Mouse (Mus musculus) neural tube, embryonic 11.5 days (tissue): ENCODE data around the gene Tpsg1. TPM values are rescaled to one million over a fixed set of nuclear protein-coding genes. Genes with fewer than 3 reads are reported as not detected.

Experiments
- ATAC-seq: fragments of 200-750 bp; cut with Nextera tagmentation; 2 replicates; pipeline ENCODE4 v1.8.0; 2017; ENCODE audit warnings: moderate number of reproducible peaks, mild to moderate bottlenecking, moderate TSS enrichment, moderate library complexity; ENCODE audit not compliant: insufficient read depth, low FRiP score, low TSS enrichment
- DNase-seq: peaks from one replicate; pipeline ENCODE4 v3.0.0-alpha.2; 2015; ENCODE audit warnings: low spot score
- H3K27ac ChIP-seq: fragments of 300-500 bp; sonication (generic); 2 replicates; pipeline ENCODE4 v1.5.1; 2014; ENCODE audit warnings: low read depth, mild to moderate bottlenecking, low read length
- H3K27me3 ChIP-seq: fragments of 300-500 bp; sonication (generic); 2 replicates; pipeline ENCODE4 v1.6.1; 2014; ENCODE audit warnings: mild to moderate bottlenecking, low read length, mixed read lengths; ENCODE audit not compliant: control insufficient read depth, insufficient read depth
- H3K36me3 ChIP-seq: fragments of 300-500 bp; sonication (generic); 2 replicates; pipeline ENCODE4 v1.6.1; 2014; ENCODE audit warnings: mild to moderate bottlenecking, low read length, moderate library complexity, mixed read lengths; ENCODE audit not compliant: control insufficient read depth, insufficient read depth
- H3K4me1 ChIP-seq: fragments of 300-500 bp; sonication (generic); 2 replicates; pipeline ENCODE4 v1.6.1; 2014; ENCODE audit warnings: low read length, mixed read lengths; ENCODE audit not compliant: control insufficient read depth, insufficient read depth
- H3K4me2 ChIP-seq: fragments of 300-500 bp; sonication (generic); 2 replicates; pipeline ENCODE4 v1.6.1; 2014; ENCODE audit warnings: low read depth, mild to moderate bottlenecking, moderate library complexity
- H3K4me3 ChIP-seq: fragments of 300-500 bp; sonication (generic); 2 replicates; pipeline ENCODE4 v1.5.1; 2014; ENCODE audit warnings: low read depth, low read length
- H3K9ac ChIP-seq: fragments of 300-500 bp; sonication (generic); 2 replicates; pipeline ENCODE4 v1.6.1; 2014; ENCODE audit warnings: mild to moderate bottlenecking, low read length
- H3K9me3 ChIP-seq: fragments of 300-500 bp; sonication (generic); 2 replicates; pipeline ENCODE4 v1.6.1; 2016; ENCODE audit warnings: low read length; ENCODE audit not compliant: control insufficient read depth
- WGBS: fragments of 180-500 bp; shearing (Covaris S2); extraction: QIAGEN DNeasy Blood & Tissue Kit; methylation state at CpG from one replicate; pipeline ENCODE4 v1.1.7; 2014; 5-methylcytosine and 5-hydroxymethylcytosine counted together
- polyA plus RNA-seq: library from polyadenylated mRNA; unstranded; fragments of >200 nt; fragmentation: Nextera tagmentation; extraction: Ambion mirVana; gene quantifications from 2 replicates; pipeline ENCODE4 v1.2.1, GENCODE M21; 2014

Gene Tpsg1
- polyA plus RNA-seq, 1 experiment from 2014 or later = 0.37 TPM

DNA sequence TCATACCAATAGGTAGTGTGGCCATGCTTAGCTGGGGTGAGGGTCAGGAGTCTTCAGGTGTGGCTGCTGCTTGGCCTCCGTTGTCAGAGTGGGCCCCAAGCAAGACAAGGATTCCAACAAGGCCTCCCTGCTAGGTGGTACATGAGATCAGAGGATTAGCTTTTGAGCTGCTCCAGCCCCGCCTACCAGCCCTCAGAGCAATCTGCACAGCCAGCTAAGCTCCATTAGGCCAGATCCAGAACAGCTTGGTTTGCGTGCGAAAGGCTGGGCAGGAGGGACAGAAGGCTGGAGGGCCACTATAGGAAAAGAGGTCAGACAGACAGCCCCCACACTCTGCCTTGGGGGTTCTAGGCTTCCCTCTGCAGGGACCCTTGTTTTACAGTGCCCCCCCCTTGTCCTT is 32.4 kb downstream of the Tpsg1 start:
- no peak for ATAC-seq
- Histone ChIP-seq H3K27ac (no peak overlapping the region), H3K4me2 (no peak overlapping the region), H3K4me1 (peaks cover 26% of the 10 kb centered on the region), H3K9ac (no peak overlapping the region), H3K4me3 (no peak overlapping the region), H3K36me3 (no peaks in the 10 kb centered on the region), H3K9me3 (no peaks in the 10 kb centered on the region), H3K27me3 (no peaks in the 10 kb centered on the region)
- no peak for DNase-seq
- 48% methylated on average over 4 of the region's 4 CpGs for WGBS

DNA sequence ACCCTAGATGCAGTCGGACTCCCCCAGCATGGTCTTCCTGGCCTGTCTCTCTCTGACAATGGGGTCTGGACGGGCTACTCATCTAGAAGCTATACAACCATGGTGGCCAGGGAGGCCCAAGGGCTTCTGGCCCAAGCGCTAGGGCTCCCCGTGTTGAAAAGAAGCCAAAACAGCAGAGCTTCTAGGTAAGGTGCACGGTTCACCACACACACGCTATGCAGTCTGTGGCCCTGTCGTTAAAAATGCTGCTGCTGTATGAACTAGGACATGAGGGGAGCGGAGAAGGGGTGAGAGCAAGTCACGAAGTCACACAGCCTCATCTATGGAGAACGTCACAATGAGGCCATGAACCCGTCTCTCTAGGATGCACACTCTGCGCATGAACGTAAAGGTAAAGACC is 33.2 kb downstream of the Tpsg1 start:
- Histone ChIP-seq H3K27me3 (no peaks in the 10 kb centered on the region), H3K9me3 (no peaks in the 10 kb centered on the region), H3K4me3 (no peak overlapping the region), H3K27ac (no peak overlapping the region), H3K9ac (no peak overlapping the region), H3K36me3 (no peaks in the 10 kb centered on the region), H3K4me1 (peaks cover 33% of the 10 kb centered on the region), H3K4me2 (no peak overlapping the region)
- DNase-seq = no peak
- 84% methylated on average over 13 of the region's 13 CpGs for WGBS
- no peak for ATAC-seq

DNA sequence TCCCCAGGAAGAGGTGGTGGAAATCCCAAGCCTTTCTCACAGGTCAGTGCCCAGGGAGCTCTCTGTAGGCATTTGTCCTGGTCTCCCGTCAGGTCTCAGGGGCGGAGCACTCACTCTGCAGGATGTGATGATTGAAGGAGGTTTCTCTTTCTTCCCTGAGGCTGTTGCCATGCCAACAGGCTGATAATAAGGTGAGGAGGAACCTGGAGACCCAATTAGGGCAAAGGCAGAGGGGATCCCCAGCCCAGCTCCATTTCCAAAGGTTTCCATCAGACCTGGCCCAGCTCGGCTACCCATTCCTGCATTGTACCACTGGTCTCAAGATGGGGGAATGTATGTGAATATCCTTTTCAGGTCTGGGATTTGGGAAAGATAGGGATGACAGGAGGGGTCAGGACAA is 35.1 kb downstream of the Tpsg1 start:
- no peak for ATAC-seq
- H3K27me3 ChIP-seq = no peaks in the 10 kb centered on the region

DNA sequence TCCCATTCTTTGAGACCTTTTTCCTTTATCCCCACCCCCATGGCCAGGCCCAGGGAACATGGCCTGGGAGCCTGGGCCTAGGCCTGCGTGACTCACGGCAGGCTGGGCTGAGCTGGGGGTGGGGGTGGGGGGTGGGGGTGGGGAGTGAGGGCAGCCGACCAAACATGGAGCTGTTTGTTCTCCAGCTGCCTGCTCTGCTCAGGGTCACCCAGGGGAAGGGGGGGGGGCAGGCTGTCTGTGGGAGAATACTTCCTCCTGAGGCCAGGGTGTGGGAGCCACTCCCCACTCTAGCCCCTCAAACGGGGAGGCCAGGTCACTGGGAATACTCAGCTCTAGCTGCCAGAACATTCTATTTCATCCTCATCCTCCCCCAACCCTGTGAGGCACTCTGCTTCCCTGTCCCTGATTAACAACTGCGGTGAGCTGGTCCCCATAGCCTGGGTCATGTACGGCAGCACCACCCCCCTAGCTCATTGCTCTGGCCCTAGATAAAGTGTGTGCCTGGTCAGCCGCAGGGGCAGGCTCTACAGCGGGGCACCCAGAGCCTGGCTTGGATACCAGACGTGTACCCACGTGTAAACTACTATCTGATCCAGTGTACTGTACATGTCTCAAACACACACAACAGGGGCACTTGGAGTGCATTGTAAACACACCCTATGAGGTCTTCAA is 36.3 kb downstream of the Tpsg1 start:
- no peak for DNase-seq
- Histone ChIP-seq H3K4me1 (peaks cover 38% of the 10 kb centered on the region), H3K27ac (peak overlapping the region; percentile 65), H3K4me3 (no peak overlapping the region), H3K9me3 (no peaks in the 10 kb centered on the region), H3K4me2 (no peak overlapping the region), H3K27me3 (no peaks in the 10 kb centered on the region), H3K9ac (no peak overlapping the region; the same call in 1 of the 2 replicates), H3K36me3 (no peaks in the 10 kb centered on the region)
- ATAC-seq = peak; percentile 32; the same call in 1 of the 2 replicates
- 12% methylated on average over 10 of the region's 10 CpGs for WGBS

More for the DNA sequence above, 35.1 kb downstream of the Tpsg1 start:
- H3K9me3 ChIP-seq = no peaks in the 10 kb centered on the region
- no peak overlapping the region for H3K9ac ChIP-seq
- no peak overlapping the region for H3K4me2 ChIP-seq
- WGBS = 36% methylated on average over 3 of the region's 3 CpGs
- H3K4me3 ChIP-seq = no peak overlapping the region
- DNase-seq = no peak
- no peaks in the 10 kb centered on the region for H3K36me3 ChIP-seq
- H3K4me1 ChIP-seq = peaks cover 38% of the 10 kb centered on the region
- H3K27ac ChIP-seq = no peak overlapping the region

DNA sequence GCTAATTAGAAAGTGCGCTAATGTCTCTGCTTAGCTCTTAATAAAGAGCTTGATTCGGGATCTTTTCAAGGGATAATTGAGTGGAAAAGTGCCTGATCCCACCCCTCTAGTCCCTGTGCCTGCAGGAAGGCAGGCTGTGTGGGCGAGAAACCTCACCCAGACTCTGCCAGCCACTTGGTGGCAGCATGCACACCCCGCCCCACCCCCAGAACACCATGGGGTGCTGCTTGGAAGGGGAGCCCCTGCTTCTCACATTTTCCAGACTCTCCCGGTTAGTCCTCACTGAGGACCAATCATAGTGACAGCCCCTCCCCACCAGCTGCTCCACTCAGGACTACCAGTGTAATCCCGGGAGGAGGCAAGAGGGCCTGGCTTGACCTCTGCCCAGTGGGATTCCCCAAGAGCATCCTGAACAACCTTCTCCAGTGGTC is 37.0 kb downstream of the Tpsg1 start:
- no peaks in the 10 kb centered on the region for H3K27me3 ChIP-seq
- H3K9me3 ChIP-seq = no peaks in the 10 kb centered on the region
- 13% methylated on average over 6 of the region's 6 CpGs for WGBS
- no peak overlapping the region for H3K4me2 ChIP-seq
- H3K4me1 ChIP-seq = peaks cover 42% of the 10 kb centered on the region
- no peak for ATAC-seq
- no peak for DNase-seq
- H3K9ac ChIP-seq = no peak overlapping the region
- H3K36me3 ChIP-seq = no peaks in the 10 kb centered on the region
- peak overlapping the region; percentile 65 for H3K27ac ChIP-seq
- no peak overlapping the region for H3K4me3 ChIP-seq

DNA sequence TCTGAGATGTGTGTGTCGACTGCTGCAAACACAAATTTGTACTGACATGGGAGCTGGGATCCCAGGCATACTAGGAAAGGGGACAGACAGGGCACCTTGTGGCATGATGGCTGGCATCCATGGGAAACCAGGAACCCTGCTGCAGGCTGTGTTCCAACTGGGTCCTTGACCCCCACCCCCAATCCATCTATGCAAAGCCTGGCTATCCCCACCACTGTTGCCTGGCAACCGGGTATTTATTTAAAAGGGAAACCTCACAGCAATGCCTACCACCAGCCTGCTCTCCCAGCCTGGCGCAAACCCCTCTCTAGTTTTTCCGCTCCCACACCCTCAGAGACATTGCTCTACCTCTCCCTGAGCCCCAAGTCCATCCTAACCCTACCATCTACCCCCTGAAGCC is 38.3 kb downstream of the Tpsg1 start:
- Histone ChIP-seq H3K27me3 (no peaks in the 10 kb centered on the region), H3K27ac (no peak overlapping the region), H3K9ac (no peak overlapping the region), H3K4me3 (no peak overlapping the region), H3K36me3 (no peaks in the 10 kb centered on the region), H3K4me2 (no peak overlapping the region), H3K4me1 (peaks cover 43% of the 10 kb centered on the region), H3K9me3 (no peaks in the 10 kb centered on the region)
- ATAC-seq (no peak), DNase-seq (no peak)
- 71% methylated on average over 4 of the region's 4 CpGs for WGBS

DNA sequence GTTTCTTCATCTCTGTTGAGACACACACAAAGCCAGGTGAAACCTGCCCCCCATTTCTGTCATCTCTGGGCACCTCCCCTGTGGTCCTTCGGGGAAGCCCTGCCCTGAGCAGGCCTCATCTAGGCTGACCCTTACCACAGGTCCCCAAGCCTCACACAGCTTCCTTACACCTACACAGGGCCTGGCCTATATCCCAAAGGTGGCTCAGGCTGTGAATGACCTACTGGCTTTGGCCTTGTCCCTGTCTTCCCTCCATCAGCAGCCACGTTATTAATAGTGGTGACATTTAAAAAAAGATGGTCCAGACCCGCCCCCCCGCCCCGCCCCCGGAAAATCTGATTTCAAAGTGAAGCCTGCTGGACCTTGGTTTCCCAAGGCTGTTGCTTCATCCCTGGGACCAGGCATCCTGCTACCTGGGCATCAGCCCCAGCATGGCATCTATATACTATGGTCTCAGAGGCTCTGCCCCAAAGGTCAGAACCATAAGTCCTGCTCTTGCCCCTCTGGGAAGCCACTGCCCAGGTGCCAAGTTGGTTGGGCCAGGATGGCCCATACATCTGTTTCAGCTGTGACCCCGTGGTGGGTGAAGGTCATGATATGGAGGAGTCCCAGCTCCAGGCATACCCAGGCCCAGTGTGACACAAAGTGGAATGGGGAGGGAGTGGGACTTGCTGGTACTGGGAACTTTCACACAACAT is 39.4 kb downstream of the Tpsg1 start:
- H3K4me2 ChIP-seq = no peak overlapping the region
- H3K4me3 ChIP-seq = no peak overlapping the region
- H3K36me3 ChIP-seq = no peaks in the 10 kb centered on the region
- DNase-seq (no peak), ATAC-seq (no peak)
- peaks cover 43% of the 10 kb centered on the region for H3K4me1 ChIP-seq
- H3K9ac ChIP-seq = no peak overlapping the region
- H3K27ac ChIP-seq = no peak overlapping the region
- 82% methylated on average over 7 of the region's 7 CpGs for WGBS
- H3K27me3 ChIP-seq = no peaks in the 10 kb centered on the region
- H3K9me3 ChIP-seq = no peaks in the 10 kb centered on the region

DNA sequence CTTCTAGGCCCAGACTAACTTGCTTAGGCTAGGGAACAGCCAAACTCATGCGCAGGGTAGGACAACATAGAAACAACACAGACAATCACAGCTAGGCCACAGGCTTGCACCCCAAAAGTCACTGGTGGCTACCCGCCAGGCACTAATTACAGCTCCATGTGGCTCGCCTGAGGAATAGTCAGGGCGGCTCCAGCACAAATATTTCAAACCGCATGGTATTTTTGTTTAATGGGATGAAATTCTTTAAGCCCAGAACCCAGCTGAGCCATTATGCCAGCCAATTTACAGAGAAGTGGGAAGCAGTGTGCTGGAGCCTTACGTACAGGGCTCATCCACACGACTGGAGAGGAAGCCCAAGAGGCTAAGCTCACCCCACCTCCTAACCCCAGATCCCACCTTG is 40.5 kb downstream of the Tpsg1 start:
- H3K27ac ChIP-seq = no peak overlapping the region
- no peaks in the 10 kb centered on the region for H3K27me3 ChIP-seq
- WGBS = 73% methylated on average over 7 of the region's 7 CpGs
- no peaks in the 10 kb centered on the region for H3K36me3 ChIP-seq
- no peaks in the 10 kb centered on the region for H3K9me3 ChIP-seq
- H3K4me1 ChIP-seq = peaks cover 41% of the 10 kb centered on the region
- H3K4me3 ChIP-seq = no peak overlapping the region
- no peak overlapping the region for H3K9ac ChIP-seq
- DNase-seq (no peak), ATAC-seq (no peak)
- no peak overlapping the region for H3K4me2 ChIP-seq

DNA sequence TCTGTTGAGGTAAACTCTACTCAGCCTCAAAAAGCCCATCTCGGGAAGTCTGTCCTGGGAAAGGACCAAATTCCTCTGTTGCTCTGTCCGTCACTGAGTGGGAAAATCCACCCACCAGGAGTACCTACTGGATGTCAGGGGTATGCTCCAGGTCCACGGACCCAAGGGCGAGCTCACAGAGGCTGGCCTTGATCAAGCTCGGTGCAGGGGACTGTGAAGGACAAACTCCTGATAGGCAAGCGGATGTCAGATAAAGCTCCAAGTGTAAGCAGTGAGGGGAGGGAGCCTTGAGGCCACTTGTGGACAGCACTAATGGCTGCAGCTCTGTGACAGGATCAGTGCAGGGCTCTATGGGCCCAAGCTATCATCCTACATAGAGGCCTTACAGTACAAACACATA is 41.1 kb downstream of the Tpsg1 start:
- Histone ChIP-seq H3K9me3 (no peaks in the 10 kb centered on the region), H3K27me3 (no peaks in the 10 kb centered on the region), H3K4me2 (no peak overlapping the region), H3K36me3 (no peaks in the 10 kb centered on the region), H3K9ac (no peak overlapping the region), H3K4me3 (no peak overlapping the region), H3K4me1 (peaks cover 40% of the 10 kb centered on the region), H3K27ac (no peak overlapping the region)
- DNase-seq (no peak), ATAC-seq (no peak)
- WGBS = 80% methylated on average over 6 of the region's 6 CpGs
